Mouse (Mus musculus): ENCODE measurements around the gene Tapbp. TPM values are rescaled to one million over a fixed set of nuclear protein-coding genes. Genes with fewer than 3 reads are reported as not detected.
A peak's percentile ranks its signal among the peaks of the same experiment; 100 is the strongest.
"Not testable (repeated sequence)": the region's sequence is repeated elsewhere in the genome, so short reads cannot be mapped to it uniquely, and the experiment has no call there.

The Tapbp gene
- polyA plus RNA-seq, 1 experiment from 2014 or later, result 44.3 TPM

DNA sequence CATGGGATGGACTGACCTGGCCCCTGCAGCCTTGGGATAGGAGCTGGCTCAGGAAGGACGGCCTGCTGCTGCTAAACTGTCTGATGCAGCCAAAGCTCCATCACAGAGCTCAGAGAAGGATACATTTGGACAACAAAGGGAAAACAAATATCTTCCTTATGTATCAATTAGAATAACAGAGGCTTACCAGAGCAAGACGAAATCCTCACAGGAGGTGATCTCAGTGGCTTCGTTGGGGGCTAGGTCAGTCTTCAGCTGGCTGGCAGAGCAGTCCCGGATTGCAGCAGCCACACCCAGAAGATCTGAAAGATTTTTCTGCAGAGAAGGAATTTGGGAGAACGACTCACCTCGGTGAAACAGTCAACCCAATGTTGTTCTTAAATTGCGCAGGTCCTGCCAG is 23.3 kb upstream of the Tapbp start:
- Histone ChIP-seq H3K4me2 (no peak overlapping the region), H3K27ac (no peak overlapping the region), H3K36me3 (no peaks in the 10 kb centered on the region), H3K4me1 (replicated peaks) (peaks cover 16% of the 10 kb centered on the region), H3K9ac (no peak overlapping the region), H3K9me3 (replicated peaks) (no peaks in the 10 kb centered on the region), H3K27me3 (no peaks in the 10 kb centered on the region), H3K4me3 (no peak overlapping the region)
- ATAC-seq (replicated peaks; ENCODE audit: insufficient number of reproducible peaks, insufficient read depth, low FRiP score, low read depth), result no peak
- WGBS, result 29% methylated on average over 7 of the region's 7 CpGs

- not testable (repeated sequence) for H3K9ac ChIP-seq; H3K27ac ChIP-seq; H3K4me2 ChIP-seq; H3K4me3 ChIP-seq; ATAC-seq (replicated peaks; ENCODE audit: insufficient number of reproducible peaks, insufficient read depth, low FRiP score, low read depth); H3K9me3 ChIP-seq (replicated peaks); H3K36me3 ChIP-seq; H3K27me3 ChIP-seq
- peaks cover 12% of the 10 kb centered on the region for H3K4me1 ChIP-seq (replicated peaks)
- WGBS, result 74% methylated on average over 4 of the region's 4 CpGs
These were observed 22.7 kb upstream of the Tapbp start for GRCm38 (mm10) chr17:33893011-33893410.

DNA sequence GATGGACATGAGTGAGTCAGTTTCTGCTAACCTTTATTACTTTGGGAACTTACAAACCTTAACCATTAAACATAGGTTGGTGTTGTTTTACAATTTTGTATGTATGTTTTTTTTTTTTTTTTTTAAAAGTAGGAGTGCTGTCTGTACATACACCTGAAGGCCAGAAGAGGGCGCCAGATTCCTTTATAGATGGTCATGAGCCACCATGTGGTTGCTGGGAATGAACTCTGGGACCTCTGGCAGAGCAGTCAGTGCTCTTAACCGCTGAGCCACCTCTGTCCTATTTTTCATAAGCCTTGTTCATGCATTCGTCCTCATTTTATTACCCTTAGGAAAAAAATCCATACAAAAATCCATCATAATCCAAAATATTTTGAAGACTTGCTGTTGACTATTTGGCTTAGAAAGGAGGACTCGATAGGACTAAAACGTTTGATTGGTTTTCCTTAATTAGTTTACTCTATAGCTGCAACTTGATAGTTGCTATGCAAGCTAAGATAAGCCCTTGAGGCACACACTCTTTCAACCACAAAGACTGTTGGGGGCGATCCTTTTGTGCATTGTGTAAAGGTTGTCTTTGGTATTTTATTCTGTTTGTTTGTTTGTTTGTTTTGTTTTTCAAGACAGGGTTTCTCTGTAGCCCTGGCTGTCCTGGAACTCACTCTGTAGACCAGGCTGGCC is 18.4 kb upstream of the Tapbp start:
- Histone ChIP-seq H3K36me3 (no peaks in the 10 kb centered on the region), H3K4me1 (replicated peaks) (peaks cover 5% of the 10 kb centered on the region; the same call in 1 of the 2 replicates), H3K4me2 (no peak overlapping the region), H3K27me3 (no peaks in the 10 kb centered on the region), H3K9me3 (replicated peaks) (no peaks in the 10 kb centered on the region), H3K9ac (no peak overlapping the region), H3K4me3 (no peak overlapping the region), H3K27ac (no peak overlapping the region)
- ATAC-seq (replicated peaks; ENCODE audit: insufficient number of reproducible peaks, insufficient read depth, low FRiP score, low read depth), result no peak
- 45% methylated on average over 6 of the region's 6 CpGs for WGBS

GRCm38 (mm10) chr17:33898193-33898592 is 17.5 kb upstream of the Tapbp start:
- WGBS, result 83% methylated on average over 4 of the region's 4 CpGs
- H3K4me2 ChIP-seq, result not testable (repeated sequence)

GRCm38 (mm10) chr17:33899642-33900041 is 16.1 kb upstream of the Tapbp start:
- Histone ChIP-seq H3K9me3 (replicated peaks) (no peaks in the 10 kb centered on the region), H3K27me3 (no peaks in the 10 kb centered on the region), H3K4me3 (no peak overlapping the region), H3K36me3 (no peaks in the 10 kb centered on the region), H3K27ac (no peak overlapping the region), H3K4me1 (replicated peaks) (peaks cover 5% of the 10 kb centered on the region; the same call in 1 of the 2 replicates), H3K4me2 (no peak overlapping the region), H3K9ac (no peak overlapping the region)
- WGBS, result 68% methylated on average over 4 of the region's 4 CpGs
- no peak for ATAC-seq (replicated peaks; ENCODE audit: insufficient number of reproducible peaks, insufficient read depth, low FRiP score, low read depth)

More at GRCm38 (mm10) chr17:33898193-33898592, 17.5 kb upstream of the Tapbp start:
- not testable (repeated sequence) for H3K27me3 ChIP-seq; H3K4me3 ChIP-seq; H3K9me3 ChIP-seq (replicated peaks); H3K4me1 ChIP-seq (replicated peaks); H3K36me3 ChIP-seq; H3K27ac ChIP-seq; ATAC-seq (replicated peaks; ENCODE audit: insufficient number of reproducible peaks, insufficient read depth, low FRiP score, low read depth); H3K9ac ChIP-seq

- Histone ChIP-seq H3K4me3 (no peak overlapping the region), H3K9ac (0 out of 2 replicates have a peak overlapping the region, but pooled peaks have one; percentile 14), H3K4me1 (replicated peaks) (peaks cover 5% of the 10 kb centered on the region; the same call in 1 of the 2 replicates), H3K4me2 (no peak overlapping the region), H3K27me3 (no peaks in the 10 kb centered on the region), H3K27ac (no peak overlapping the region), H3K36me3 (no peaks in the 10 kb centered on the region), H3K9me3 (replicated peaks) (no peaks in the 10 kb centered on the region)
- ATAC-seq (replicated peaks; ENCODE audit: insufficient number of reproducible peaks, insufficient read depth, low FRiP score, low read depth), result no peak
- WGBS, result 49% methylated on average over 7 of the region's 7 CpGs
These were observed 15.3 kb upstream of the Tapbp start for GRCm38 (mm10) chr17:33900281-33900988.

DNA sequence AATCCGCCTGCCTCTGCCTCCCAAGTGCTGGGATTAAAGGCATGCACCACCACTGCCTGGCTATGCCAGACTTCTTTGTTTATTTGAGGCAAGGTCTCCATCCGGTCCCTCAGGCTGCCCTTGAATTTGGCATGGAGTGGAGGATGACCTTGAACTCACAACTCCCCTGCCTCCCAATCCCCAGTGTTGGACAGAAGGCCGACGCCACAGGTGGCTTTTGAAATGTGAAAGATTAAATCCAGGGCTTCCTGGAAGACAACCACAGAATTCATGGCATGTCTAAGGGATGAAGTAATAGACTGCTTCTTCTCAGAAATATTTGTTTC is 14.7 kb upstream of the Tapbp start:
- Histone ChIP-seq H3K27ac (no peak overlapping the region), H3K4me2 (no peak overlapping the region), H3K9me3 (replicated peaks) (no peaks in the 10 kb centered on the region), H3K4me1 (replicated peaks) (peaks cover 5% of the 10 kb centered on the region; the same call in 1 of the 2 replicates), H3K27me3 (no peaks in the 10 kb centered on the region), H3K36me3 (no peaks in the 10 kb centered on the region), H3K9ac (no peak overlapping the region), H3K4me3 (no peak overlapping the region)
- WGBS, result 72% methylated on average over 4 of the region's 4 CpGs
- no peak for ATAC-seq (replicated peaks; ENCODE audit: insufficient number of reproducible peaks, insufficient read depth, low FRiP score, low read depth)

- Histone ChIP-seq H3K27ac (peak overlapping the region; percentile 47), H3K36me3 (no peaks in the 10 kb centered on the region), H3K9me3 (replicated peaks) (no peaks in the 10 kb centered on the region), H3K4me1 (replicated peaks) (peaks cover 5% of the 10 kb centered on the region; the same call in 1 of the 2 replicates), H3K27me3 (no peaks in the 10 kb centered on the region), H3K4me3 (no peak overlapping the region), H3K9ac (no peak overlapping the region), H3K4me2 (no peak overlapping the region)
- 56% methylated on average over 4 of the region's 4 CpGs for WGBS
- ATAC-seq (replicated peaks; ENCODE audit: insufficient number of reproducible peaks, insufficient read depth, low FRiP score, low read depth), result peak; percentile 63; the same call in 1 of the 2 replicates
These were observed 14.0 kb upstream of the Tapbp start for GRCm38 (mm10) chr17:33901653-33902052.

DNA sequence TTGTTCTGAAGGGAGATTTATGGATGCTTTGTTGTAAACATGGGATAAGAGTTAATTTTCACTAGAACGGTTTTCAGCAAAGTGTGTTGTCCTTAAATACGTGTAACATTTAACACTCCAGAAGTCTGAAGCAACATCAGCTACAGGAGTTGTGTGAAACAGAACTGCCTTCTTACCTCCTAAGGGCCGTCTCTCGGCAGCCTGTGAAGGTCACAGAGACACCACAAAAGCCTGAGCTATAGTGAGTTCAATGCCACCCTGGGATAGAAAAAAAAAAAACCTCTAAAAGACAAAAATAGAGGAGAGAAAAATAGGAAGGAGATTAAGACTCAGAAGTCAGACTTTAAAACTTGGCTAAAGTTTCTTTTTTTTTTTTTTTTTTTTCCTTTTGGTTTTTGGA is 13.6 kb upstream of the Tapbp start:
- WGBS, result 46% methylated on average over 4 of the region's 4 CpGs
- H3K36me3 ChIP-seq, result no peaks in the 10 kb centered on the region
- no peaks in the 10 kb centered on the region for H3K27me3 ChIP-seq
- no peaks in the 10 kb centered on the region for H3K9me3 ChIP-seq (replicated peaks)
- no peak overlapping the region for H3K4me3 ChIP-seq
- H3K9ac ChIP-seq, result no peak overlapping the region
- peak overlapping the region; percentile 47 for H3K27ac ChIP-seq
- no peak overlapping the region for H3K4me2 ChIP-seq
- H3K4me1 ChIP-seq (replicated peaks), result peaks cover 5% of the 10 kb centered on the region; the same call in 1 of the 2 replicates
- ATAC-seq (replicated peaks; ENCODE audit: insufficient number of reproducible peaks, insufficient read depth, low FRiP score, low read depth), result no peak

DNA sequence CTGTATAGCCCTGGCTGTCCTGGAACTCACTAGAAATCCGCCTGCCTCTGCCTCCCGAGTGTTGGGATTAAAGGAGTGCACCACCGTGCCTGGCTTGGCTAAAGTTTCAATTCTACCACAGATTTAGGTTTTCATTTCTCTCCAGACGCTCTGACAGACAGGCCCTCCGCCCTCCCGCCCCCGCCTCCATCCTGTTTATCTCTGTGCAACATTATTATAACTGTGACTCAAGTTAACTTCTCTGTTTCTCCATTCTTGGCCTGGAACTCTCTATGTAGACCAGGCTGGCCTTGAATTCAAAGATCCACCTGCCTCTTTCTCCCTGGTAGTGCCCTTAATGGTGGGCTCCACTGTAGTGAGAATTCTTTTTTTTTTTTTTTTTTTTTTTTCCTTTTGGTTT is 13.2 kb upstream of the Tapbp start:
- Histone ChIP-seq H3K36me3 (no peaks in the 10 kb centered on the region), H3K4me2 (no peak overlapping the region), H3K9me3 (replicated peaks) (no peaks in the 10 kb centered on the region), H3K27ac (no peak overlapping the region), H3K4me3 (no peak overlapping the region), H3K4me1 (replicated peaks) (peaks cover 5% of the 10 kb centered on the region; the same call in 1 of the 2 replicates), H3K27me3 (no peaks in the 10 kb centered on the region), H3K9ac (no peak overlapping the region)
- 77% methylated on average over 7 of the region's 7 CpGs for WGBS
- ATAC-seq (replicated peaks; ENCODE audit: insufficient number of reproducible peaks, insufficient read depth, low FRiP score, low read depth), result no peak

- WGBS, result 75% methylated on average over 6 of the region's 6 CpGs
- not testable (repeated sequence) for H3K36me3 ChIP-seq; H3K9ac ChIP-seq; H3K9me3 ChIP-seq (replicated peaks); H3K27ac ChIP-seq; H3K4me2 ChIP-seq; ATAC-seq (replicated peaks; ENCODE audit: insufficient number of reproducible peaks, insufficient read depth, low FRiP score, low read depth); H3K27me3 ChIP-seq; H3K4me3 ChIP-seq
- peaks cover 14% of the 10 kb centered on the region for H3K4me1 ChIP-seq (replicated peaks)
These were observed 11.6 kb upstream of the Tapbp start for GRCm38 (mm10) chr17:33903911-33904651.
